Mouse (Mus musculus): Measurements from ENCODE around the gene Gmpr. TPM values are rescaled to one million over a fixed set of nuclear protein-coding genes. Genes with fewer than 3 reads are reported as not detected.
A peak's percentile ranks its signal among the peaks of the same experiment; 100 is the strongest.

The Gmpr gene
- polyA plus RNA-seq, 1 experiment: 63.8 TPM

DNA sequence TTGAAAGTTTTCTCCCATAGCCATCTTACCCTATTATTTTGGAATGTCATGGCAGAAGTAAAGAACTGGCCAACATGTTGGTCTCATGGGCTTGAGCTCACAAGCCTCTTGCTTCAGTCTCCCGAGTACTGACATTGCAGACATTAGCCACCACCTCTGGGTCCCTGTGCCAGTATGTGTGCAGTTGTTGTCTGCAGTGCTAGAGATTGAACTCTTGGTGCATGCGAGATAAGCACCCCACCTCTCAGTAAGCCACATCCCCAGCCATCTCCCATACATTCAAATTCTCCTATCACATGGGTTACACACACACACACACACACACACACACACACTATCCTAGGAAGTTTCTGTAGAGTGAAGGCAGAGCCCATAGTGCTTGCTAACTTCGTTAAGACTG lies 7.3 kb upstream of the Gmpr start:
- DNase-seq (ENCODE audit: extremely low spot score in 1 of 2, low spot score in 1 of 2): no peak

- DNase-seq (ENCODE audit: extremely low spot score in 1 of 2, low spot score in 1 of 2): no peak
Measured at GRCm38 (mm10) chr13:45502791-45503190, 4.5 kb upstream of the Gmpr start.

- DNase-seq (ENCODE audit: extremely low spot score in 1 of 2, low spot score in 1 of 2): no peak
Measured at GRCm38 (mm10) chr13:45505546-45505945, 1.7 kb upstream of the Gmpr start.

- DNase-seq (ENCODE audit: extremely low spot score in 1 of 2, low spot score in 1 of 2): peak in 1 of 2 experiments; percentile 80
Measured at GRCm38 (mm10) chr13:45508495-45508894, 1.3 kb downstream of the Gmpr start.

DNA sequence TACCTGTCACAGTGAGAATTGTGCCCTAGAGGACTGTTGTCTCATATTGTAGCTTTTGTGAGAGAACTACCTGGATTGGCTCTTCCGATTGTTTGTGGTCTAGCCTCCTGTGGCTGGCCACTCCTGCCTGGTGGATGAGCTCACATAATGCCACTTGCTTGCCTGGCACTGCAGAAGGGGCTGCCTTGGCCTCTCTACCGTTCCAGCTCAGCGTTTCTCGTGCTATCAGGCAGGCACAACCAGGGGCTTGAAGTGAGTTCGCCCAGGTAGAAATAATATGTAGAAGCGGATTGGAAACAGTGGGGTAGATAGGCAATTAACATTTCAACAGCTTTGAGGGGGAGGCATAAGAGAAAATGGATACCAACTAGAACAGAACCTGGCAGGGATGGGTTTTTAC lies 2.1 kb downstream of the Gmpr start:
- DNase-seq (ENCODE audit: extremely low spot score in 1 of 2, low spot score in 1 of 2): no peak

DNA sequence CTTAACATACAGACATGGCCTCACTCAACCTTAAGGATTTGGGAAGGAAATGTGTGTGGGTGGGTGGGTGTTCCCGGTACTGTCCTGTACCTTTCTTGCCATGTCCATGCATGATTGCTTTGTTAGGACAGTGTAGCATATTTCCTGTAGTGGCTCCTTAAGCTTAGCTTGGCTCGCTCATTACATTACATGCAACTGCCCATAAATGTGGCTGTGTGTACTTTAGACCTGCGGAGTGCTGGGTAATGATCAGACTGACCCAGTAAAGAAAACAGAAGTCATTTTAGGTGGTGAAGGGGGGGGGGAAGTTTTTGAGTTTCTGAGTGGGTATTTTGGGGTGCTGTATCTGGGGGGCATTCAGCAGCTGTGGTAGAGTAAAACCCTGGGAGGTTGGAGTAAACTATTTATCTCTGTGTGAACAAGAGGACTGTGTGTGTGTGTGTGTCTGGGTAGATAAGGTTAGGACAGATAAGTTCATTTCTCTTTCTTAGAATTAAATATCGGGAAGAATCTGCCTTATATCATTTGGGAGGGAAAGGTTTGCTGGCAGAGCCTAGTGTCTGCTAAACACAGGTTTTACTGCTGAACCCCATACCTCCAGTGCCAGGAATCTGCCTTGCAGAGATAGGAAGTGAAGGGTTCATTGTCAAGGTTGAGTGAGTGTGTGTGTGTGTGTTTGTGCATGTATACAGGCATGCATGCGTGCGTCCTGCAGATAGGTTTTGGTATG lies 4.6 kb downstream of the Gmpr start:
- DNase-seq (ENCODE audit: extremely low spot score in 1 of 2, low spot score in 1 of 2): no peak

- DNase-seq (ENCODE audit: extremely low spot score in 1 of 2, low spot score in 1 of 2): no peak
Measured at GRCm38 (mm10) chr13:45512531-45512930, 5.3 kb downstream of the Gmpr start.

- no peak for DNase-seq (ENCODE audit: extremely low spot score in 1 of 2, low spot score in 1 of 2)
Measured at GRCm38 (mm10) chr13:45513009-45513984, 6.1 kb downstream of the Gmpr start.

DNA sequence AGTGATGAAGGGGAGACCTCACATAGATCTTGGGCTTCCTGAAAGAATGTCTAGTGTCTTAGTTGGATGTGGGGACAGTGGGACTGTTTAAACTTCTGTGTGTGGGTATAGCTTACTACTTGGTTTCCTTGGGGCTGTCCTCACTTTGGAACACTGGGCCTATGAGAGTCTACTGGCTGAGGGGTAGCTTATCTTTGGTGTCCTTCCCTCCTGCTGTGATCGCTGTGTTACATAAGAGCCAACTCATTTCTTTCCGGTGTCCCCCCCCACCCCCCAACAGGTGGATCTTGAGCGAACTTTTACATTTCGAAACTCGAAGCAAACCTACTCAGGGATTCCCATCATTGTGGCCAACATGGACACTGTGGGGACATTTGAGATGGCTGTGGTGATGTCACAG lies 6.9 kb downstream of the Gmpr start:
- no peak for DNase-seq (ENCODE audit: extremely low spot score in 1 of 2, low spot score in 1 of 2)

- DNase-seq (ENCODE audit: extremely low spot score in 1 of 2, low spot score in 1 of 2): no peak
Measured at GRCm38 (mm10) chr13:45514832-45515422, 7.7 kb downstream of the Gmpr start.

GRCm38 (mm10) chr13:45516501-45517393 lies 9.5 kb downstream of the Gmpr start:
- no peak for DNase-seq (ENCODE audit: extremely low spot score in 1 of 2, low spot score in 1 of 2)

GRCm38 (mm10) chr13:45524305-45524704 lies 17.1 kb downstream of the Gmpr start:
- DNase-seq (ENCODE audit: extremely low spot score in 1 of 2, low spot score in 1 of 2): no peak

- no peak for DNase-seq (ENCODE audit: extremely low spot score in 1 of 2, low spot score in 1 of 2)
Measured at GRCm38 (mm10) chr13:45524791-45525435, 17.7 kb downstream of the Gmpr start.

DNA sequence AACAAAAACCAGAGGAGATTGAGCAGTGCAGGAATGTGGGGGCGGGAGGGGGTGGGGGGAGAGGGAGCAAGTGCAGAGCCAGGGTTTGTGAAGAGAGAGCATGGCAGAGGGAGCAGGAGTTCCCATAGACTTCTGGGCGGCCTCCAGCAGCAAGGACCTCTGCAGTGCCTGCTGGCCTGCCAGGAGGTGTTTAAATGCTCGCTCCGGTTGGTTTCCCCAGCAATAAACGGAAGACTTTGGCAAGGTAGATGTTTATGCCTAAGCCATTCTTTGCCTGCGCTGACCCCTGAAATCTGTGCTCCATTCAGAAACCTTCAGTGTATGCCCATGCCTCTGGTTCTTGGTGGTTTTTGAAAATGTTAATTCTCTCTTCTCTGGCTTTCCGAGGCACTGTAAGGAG lies 19.0 kb downstream of the Gmpr start:
- no peak for DNase-seq (ENCODE audit: extremely low spot score in 1 of 2, low spot score in 1 of 2)

- DNase-seq (ENCODE audit: extremely low spot score in 1 of 2, low spot score in 1 of 2): no peak
Measured at GRCm38 (mm10) chr13:45527232-45527964, 20.2 kb downstream of the Gmpr start.

GRCm38 (mm10) chr13:45528787-45529186 lies 21.5 kb downstream of the Gmpr start:
- no peak for DNase-seq (ENCODE audit: extremely low spot score in 1 of 2, low spot score in 1 of 2)

GRCm38 (mm10) chr13:45530754-45531153 lies 23.5 kb downstream of the Gmpr start:
- peak; percentile 59 to 68 for DNase-seq (ENCODE audit: extremely low spot score in 1 of 2, low spot score in 1 of 2)

DNA sequence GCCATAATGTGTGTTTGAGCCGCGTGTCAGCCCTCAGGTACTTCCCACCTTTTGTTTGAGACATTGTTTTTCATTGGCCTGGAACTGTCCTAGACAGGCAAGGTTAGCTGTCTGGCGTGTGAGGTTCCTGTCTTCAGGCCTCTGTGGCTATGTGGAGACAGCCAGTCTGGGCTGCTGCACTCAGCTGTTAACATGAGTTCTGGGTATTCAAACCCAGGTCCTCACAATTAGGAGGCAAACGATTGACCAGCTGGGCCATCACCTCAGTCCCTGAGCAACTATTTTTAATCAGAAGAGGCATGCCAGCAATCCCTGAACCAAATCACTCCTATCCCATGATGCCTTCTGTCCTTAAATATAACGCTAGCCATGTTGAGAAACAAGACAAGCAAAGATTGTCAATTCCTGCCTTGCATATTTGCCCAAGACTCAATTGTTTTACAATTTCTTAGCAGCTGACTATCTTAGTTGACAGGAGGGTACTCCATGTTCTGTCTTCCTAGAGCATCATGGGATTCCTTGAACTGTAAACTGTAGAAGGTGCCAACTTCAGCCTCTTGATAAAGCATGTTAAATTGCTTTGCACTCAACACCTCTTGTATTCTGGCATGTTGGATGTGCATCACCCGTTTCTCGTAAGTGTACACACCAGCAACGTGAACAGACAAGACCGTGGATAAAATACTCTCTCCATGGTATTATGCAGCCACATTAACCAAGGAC lies 28.6 kb downstream of the Gmpr start:
- DNase-seq (ENCODE audit: extremely low spot score in 1 of 2, low spot score in 1 of 2): no peak

Data from frontal cortex, adult 2 months (tissue).